Mouse (Mus musculus): ENCODE measurements around the gene Krt80.

The Krt80 gene

GRCm38 (mm10) chr15:101374879-101375278 is 4.9 kb upstream of the Krt80 start:
- no peak for DNase-seq (ENCODE audit: low spot score)

DNA sequence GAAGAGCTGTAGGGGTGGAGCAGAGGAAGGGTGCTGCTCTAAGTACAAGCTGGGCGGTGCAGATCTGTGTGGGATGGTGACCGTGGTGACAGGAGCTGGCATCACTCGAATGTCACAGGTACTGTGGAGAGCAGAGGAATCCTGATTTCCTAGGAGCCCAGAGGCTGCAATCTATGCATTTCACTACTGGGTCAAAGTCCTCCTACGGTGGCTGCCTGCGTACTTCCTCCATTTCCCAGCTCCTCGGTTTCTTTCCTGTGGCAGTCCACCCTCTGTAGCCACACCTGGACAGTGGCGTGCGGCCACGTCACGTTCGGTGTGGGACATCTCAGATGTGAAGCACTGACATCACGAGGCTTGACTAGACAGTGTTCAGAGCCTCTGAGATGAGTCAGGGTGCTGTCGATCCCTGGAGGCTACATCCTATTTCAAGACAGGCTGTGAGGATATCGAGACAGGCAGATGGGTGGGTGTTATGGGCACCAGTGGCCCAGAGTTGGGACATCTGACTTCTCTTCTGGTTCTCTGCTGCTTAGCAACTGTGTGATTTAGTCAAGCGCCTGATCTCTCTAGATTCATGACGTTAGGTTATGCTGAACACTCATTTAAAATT is 3.4 kb upstream of the Krt80 start:
- no peak for DNase-seq (ENCODE audit: low spot score)

DNA sequence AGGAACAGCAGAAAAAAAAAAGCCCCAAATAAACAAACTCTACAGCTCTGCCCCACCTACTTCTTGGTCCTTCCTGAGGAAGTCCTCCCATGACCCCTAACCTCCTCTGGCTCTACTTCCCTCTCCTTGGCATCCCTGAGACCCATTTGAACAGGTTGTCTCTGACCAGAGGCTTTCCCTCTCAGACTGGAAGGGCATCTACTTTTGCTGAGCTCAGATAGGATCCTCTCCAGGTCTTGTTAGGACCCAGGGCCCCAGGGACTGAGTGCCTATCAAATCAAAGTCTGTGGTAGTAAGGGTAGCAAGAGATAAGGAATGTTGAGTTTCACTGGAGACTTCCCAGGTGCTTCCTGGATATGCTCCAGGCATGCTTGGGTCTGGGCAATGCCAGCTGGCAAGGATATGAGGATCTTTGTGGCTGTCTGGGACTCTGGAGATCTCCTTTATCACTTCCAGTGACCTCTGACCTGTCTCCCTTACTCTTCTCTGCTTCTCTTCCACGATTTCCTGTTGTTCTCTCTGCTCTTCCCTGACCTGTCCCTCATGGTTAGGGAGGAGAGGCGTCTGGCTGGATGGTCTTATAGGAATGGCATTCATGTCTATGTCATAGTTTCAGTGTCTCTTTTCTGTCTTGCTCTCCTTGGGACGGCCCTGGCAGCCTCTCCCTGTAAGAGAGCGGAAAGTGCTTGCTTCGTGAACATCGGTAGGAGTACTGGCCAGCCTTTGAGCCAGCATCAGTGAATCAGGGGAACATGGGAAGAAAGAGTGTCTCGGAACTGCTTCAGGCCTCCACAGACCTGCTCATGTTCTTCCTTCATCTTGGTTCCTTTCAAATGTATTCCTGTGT is 2.4 kb upstream of the Krt80 start:
- DNase-seq (ENCODE audit: low spot score): no peak

DNA sequence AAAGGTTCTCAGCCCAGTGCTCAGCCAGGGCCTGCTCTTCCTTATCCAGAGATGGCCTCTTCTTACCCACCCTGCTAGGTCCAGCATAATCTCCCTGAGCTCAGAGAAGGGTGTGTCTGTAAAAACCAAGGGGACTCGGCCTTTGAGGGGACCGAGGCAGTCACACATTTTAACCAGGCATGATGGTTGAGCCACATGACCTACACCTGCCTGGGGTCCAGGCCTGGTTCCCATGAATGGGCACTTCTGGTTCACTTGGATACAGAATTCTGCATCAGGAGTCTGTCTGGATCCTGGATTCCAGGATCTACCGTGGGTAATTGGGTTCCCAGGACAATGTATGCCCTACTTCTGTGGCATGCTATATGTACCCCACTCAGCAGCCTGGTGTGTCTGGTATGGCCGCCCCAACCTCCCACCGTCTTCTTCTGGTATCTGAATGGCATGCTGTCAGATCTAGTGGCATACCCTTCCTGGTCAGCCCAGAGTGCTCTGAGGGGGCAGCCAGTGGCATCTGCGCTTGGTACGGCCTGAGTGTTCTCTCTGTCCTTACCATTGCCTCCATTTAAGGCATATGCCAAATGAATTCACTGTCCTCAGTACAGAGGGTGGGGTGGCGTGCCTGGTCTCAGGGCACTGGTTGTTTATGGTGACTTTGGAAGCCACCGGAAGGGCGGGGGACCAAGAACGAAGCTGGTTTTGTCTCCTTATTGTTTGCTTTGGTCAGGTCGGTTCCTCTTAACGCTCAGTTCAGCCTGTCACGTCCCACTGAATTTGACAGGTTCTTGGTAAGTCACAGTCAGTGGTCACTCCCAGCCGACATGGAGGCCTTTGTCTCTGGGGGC is 1.4 kb upstream of the Krt80 start:
- no peak for DNase-seq (ENCODE audit: low spot score)

DNA sequence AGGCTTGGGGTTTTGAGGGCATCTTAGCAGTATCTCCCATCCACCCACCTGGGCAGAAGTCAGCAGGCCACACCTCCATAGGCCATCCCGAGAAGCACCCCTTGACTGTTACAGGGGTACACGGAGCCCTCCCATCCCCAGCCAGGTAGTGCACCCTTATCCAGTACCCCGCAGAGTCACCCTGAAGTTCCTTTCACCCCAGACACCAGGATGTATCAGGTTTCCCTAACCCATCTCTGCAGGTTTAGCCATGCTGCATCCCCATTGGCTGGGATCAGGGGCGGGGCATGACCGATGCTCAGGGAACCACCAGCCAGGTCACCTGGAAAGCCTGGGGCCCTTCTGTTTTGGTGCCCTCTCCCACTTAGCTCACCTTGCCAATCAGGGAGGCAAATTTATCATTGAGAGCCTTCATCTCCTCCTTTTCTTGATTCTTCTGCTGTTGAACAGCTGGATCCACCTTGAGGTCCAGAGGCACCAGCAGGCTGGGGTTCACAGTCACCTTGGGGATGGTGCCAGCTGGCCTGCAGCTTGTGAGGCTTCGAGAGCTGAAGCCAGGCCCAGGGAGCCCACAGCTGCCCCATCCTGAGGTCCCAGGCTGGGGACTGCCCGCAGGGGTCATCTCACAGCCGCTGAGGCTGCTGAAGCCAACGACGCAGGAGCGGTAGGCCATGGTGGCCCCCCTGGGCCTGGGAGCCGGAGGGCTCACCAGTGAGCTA is 421 bp downstream of the Krt80 start:
- no peak for DNase-seq (ENCODE audit: low spot score)

GRCm38 (mm10) chr15:101368502-101369381 is 1.2 kb downstream of the Krt80 start:
- DNase-seq (ENCODE audit: low spot score): no peak

DNA sequence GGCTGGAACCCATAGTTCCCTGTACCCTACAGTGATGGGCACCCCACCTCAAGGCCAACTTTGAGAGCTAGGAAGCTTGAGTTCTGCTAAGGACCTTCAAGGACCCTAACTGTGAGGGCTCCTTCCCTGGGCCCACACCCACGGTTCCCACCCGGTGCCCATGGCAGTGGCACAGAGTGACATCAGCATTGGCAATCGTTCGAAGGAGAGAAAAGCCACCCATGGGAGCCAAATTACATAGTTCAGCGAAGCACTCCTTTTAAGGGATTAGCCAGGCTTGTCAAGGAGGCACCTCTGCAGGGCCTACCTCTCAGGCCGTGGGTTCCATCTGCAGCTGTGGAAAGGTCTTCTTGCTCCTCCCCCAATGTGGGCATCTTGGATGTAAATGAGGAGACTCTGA is 1.9 kb downstream of the Krt80 start:
- no peak for DNase-seq (ENCODE audit: low spot score)

DNA sequence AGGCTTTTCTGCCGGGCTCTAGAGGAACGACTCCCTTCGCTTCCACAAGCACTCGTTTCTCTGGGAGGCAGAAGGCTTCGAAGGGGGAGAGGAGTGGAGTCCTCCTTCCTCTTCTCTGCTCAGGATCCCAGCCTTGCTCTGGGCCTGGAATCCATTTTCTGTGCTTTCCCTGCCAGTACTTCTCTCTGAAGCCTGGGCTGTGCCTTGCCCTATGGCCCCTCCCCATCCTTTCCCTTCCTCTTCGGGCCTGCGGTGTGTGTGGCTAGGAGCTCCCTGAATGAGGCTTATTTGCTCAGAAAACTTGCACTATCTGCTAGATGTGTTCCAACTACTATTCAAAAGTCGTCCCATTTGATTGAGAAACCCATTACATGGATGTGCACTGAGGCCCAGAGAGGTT is 2.5 kb downstream of the Krt80 start:
- no peak for DNase-seq (ENCODE audit: low spot score)

DNA sequence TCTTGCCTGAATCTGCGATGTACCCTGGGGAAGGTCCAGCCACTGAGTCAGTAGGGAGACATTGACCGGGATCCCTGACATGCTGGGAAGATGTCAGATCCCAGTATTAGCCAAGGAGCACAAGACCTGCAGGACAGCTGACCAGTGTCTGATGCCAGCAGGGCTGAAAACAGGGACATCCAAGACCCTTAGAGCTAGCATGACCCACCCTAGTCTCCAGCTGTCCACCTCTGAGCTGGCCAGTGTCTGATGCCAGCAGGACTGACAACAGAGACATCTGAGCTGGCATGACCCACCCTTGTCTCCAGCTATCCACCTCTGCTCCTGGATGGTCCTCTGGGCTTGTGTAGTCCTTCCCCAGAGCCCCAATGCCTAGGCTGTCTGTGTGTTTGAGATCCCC is 3.0 kb downstream of the Krt80 start:
- no peak for DNase-seq (ENCODE audit: low spot score)

DNA sequence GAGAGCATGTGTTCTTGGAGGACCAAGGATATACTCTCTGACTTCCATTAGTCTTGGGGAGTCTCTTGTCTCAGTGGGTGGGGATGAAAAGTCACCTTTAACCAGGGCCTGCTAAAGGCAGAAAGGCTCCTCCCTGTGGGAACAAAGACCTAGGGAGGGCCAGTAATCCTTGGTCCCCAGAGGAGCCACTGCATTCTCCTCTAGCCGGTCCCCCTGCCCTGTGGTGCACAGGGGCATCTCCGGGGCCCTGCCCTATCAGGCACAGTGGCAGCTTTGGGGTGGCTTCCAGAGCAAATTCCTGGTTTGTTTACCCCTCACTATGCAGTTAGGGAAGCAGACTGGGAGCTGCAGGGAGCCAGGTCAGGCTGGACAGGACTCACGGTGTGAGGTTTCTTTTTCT is 3.5 kb downstream of the Krt80 start:
- DNase-seq (ENCODE audit: low spot score): no peak

- DNase-seq (ENCODE audit: low spot score): no peak
These were observed 4.2 kb downstream of the Krt80 start for GRCm38 (mm10) chr15:101365721-101366120.

DNA sequence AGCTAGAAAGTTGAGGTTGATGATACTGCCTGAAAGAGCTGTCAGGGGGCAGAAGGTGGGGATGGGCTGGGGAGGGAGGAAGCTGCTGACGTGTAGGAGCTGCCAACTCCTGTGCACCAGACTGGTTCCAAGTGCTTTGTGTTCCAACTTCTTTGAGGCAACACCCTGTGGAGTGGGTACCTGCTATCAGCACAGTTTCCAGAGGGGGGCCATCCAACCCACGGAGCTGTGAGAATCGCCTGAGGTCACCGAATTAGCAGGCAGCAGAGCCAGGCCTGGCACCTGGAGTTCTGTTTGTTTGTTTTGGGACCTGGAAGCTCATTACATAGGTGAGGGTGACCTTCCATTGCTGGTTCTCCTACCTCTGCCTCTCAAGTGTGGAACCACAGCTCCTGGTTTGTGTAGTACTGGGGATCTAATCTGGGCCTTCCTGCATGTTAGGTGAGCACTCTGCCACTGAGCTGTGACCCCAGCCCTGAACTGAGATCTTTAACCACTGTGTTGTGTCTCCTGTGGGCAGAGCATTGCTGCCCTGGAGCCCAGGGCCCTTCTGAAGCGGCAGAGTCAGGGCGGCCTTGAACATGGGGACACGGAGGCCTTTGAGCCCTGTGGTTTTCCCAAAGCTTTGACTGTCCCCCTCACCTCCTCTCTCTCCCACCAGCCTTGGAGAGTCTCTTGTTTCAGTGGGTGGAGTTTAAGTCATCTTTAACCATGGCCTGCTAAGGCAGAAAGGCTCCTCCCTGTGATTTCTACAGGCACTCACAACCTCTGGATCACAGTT is 4.9 kb downstream of the Krt80 start:
- DNase-seq (ENCODE audit: low spot score): no peak

DNA sequence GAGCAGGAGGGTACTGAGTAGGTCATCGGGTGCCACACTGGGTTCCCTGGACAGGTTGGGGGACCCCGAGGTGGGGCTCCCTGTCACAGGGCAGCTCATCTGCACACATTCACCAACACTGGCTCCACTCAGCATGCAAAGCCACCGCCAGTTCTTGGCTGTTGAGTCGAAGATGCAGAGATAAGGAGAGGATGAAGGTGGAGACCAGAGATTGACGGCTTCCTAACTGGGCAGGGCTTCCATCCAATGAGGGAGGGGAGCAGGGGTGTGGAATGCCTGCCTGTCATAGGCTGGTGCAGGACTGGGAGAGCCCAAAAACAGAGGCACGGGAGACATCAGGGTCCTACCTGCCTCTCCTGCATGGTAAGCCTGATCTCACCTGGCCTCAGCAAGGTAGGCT is 5.5 kb downstream of the Krt80 start:
- DNase-seq (ENCODE audit: low spot score): no peak

GRCm38 (mm10) chr15:101363933-101364332 is 6.0 kb downstream of the Krt80 start:
- DNase-seq (ENCODE audit: low spot score): no peak

DNA sequence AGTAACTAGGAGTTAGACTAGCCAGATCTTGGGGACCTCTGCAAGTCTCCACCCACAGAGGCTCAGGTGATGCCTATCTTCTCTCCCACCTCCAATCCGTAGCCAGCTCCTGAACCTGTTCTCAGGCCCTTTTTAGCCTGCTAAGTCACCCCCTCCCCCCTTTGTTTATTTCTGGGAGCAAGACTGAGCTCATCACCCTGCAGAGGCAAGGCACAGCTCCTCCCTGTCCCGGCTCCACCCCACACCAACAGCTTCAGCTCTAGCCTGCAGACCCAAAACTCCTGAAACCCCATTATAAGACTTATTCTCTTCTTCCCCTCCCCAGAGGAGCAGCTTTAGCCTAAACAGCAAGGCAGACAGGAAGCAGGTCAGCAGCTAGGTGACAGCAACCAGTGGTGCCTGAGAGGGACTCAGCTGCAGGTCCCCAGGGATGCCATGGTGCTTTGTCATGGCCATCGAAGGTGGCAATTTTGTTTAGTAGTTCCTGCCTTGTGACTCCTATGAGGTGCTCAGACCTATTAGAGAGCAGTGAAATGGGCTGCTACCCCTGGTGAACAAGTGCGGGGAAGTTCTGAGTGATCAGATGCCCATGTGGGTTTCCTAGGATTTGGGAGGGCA is 7.5 kb downstream of the Krt80 start:
- no peak for DNase-seq (ENCODE audit: low spot score)

DNA sequence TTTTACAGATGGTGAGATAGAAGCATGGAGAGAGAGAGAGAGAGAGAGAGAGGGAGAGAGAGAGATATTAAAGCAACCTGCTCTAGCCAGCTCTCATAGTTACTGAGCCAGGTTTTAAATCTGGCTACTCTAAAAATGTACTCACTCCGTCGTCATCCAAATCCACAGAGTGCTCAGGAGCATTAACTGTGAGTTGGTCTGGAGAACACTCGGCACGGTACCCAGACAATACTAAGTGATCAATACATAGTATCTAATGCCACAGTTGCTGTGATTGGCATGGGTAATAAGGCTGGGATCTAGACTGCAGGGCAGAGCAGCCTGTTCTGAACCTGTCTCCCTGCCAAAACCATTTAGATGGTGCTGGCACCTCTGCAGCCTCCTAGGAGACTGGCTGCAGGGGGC is 14.6 kb downstream of the Krt80 start:
- DNase-seq (ENCODE audit: low spot score): no peak

GRCm38 (mm10) chr15:101352706-101353465 is 17.1 kb downstream of the Krt80 start:
- no peak for DNase-seq (ENCODE audit: low spot score)

- DNase-seq (ENCODE audit: low spot score): no peak
These were observed 17.9 kb downstream of the Krt80 start for GRCm38 (mm10) chr15:101352047-101352446.

All from urinary bladder, postnatal 10 days (tissue).